Mouse (Mus musculus) embryonic facial prominence, embryonic 11.5 days (tissue): ENCODE data around the gene Setd6. TPM values are rescaled to one million over a fixed set of nuclear protein-coding genes. Genes with fewer than 3 reads are reported as not detected.

ENCODE experiments used
- ATAC-seq: fragments of 200-750 bp; cut with Nextera tagmentation; replicated peaks from 2 replicates; pipeline ENCODE4 v1.8.0; 2017; ENCODE audit warnings: low read depth; ENCODE audit not compliant: insufficient number of reproducible peaks, low FRiP score, low TSS enrichment
- DNase-seq: peaks from one replicate; pipeline ENCODE4 v3.0.0-alpha.2; 2015; ENCODE audit warnings: low spot score
- H3K27ac ChIP-seq: fragments of 300-500 bp; sonication (generic); replicated peaks from 2 replicates; pipeline ENCODE4 v1.5.1; 2014; ENCODE audit warnings: mild to moderate bottlenecking, low read depth, low read length, control low read depth
- H3K27me3 ChIP-seq: fragments of 300-500 bp; sonication (generic); 2 replicates; pipeline ENCODE4 v1.6.1; 2014; ENCODE audit warnings: mild to moderate bottlenecking, low read length, moderate library complexity, mixed read lengths; ENCODE audit not compliant: control insufficient read depth, insufficient read depth
- H3K36me3 ChIP-seq: fragments of 300-500 bp; sonication (generic); replicated peaks from 2 replicates; pipeline ENCODE4 v1.6.1; 2014; ENCODE audit warnings: low read depth, mild to moderate bottlenecking, low read length, moderate library complexity, mixed read lengths; ENCODE audit not compliant: control insufficient read depth, insufficient read depth
- H3K4me1 ChIP-seq: fragments of 300-500 bp; sonication (generic); 2 replicates; pipeline ENCODE4 v1.6.1; 2014; ENCODE audit warnings: low read length, mixed read lengths; ENCODE audit not compliant: control insufficient read depth, insufficient read depth
- H3K4me2 ChIP-seq: fragments of 300-500 bp; sonication (generic); 2 replicates; pipeline ENCODE4 v1.6.1; 2014; ENCODE audit warnings: low read depth, mild to moderate bottlenecking, control low read depth, low read length, moderate library complexity
- H3K4me3 ChIP-seq: fragments of 300-500 bp; sonication (generic); 2 replicates; pipeline ENCODE4 v1.5.1; 2014; ENCODE audit warnings: low read depth, low read length, control low read depth
- H3K9ac ChIP-seq: fragments of 300-500 bp; sonication (generic); replicated peaks from 2 replicates; pipeline ENCODE4 v1.6.1; 2014; ENCODE audit warnings: mild to moderate bottlenecking, control low read depth, low read length
- H3K9me3 ChIP-seq: fragments of 300-500 bp; sonication (generic); replicated peaks from 2 replicates; pipeline ENCODE4 v1.6.1; 2016; ENCODE audit warnings: mild to moderate bottlenecking, low read length, inconsistent platforms, mixed read lengths; ENCODE audit not compliant: control insufficient read depth
- WGBS: fragments of 180-500 bp; shearing (Covaris S2); extraction: QIAGEN DNeasy Blood & Tissue Kit; methylation state at CpG from one replicate; pipeline ENCODE4 v1.1.7; 2014; 5-methylcytosine and 5-hydroxymethylcytosine counted together
- polyA plus RNA-seq: library from polyadenylated mRNA; unstranded; fragments of >200 nt; fragmentation: Nextera tagmentation; extraction: Ambion mirVana; gene quantifications from 2 replicates; pipeline ENCODE4 v1.2.1, GENCODE M21; 2014

Setd6 gene
- polyA plus RNA-seq, 1 experiment from 2014 or later, result 21.0 TPM

DNA sequence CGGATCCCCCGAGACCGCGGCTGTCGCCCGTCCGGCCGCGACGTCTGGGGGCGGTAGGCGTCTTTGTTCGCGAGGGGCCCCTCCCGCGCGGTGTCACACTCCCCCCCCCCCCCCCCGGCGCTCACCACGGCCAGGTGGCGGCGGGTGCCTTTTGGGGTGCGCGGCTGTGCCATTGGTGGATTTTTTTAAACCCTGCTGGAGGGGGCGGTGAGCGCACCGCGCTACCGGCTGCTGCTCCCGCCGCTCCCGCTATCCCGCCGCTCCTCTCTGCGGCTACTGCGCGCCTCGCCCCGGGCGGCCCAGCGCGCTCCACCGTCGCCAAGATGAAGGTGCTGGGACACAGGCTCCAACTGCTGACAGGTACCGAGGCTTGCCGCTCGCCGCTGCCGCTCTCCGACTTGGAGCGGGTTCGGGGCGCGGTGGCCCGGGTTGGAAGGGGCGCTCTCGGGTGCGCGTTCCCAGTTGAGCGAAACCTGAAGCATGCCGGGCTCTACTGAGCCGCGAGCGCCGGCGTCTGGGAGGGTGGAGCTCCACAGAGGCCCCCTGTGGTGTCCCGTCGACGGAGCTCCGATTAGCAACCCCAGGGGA lies 37.6 kb upstream of the Setd6 start:
- Histone ChIP-seq H3K36me3 (no peaks in the 10 kb centered on the region), H3K4me2 (peak overlapping the region; percentile 94), H3K9me3 (no peaks in the 10 kb centered on the region), H3K4me1 (peaks cover 3% of the 10 kb centered on the region; the same call in 1 of the 2 replicates), H3K9ac (peak overlapping the region; percentile 53), H3K27me3 (peaks cover 31% of the 10 kb centered on the region), H3K4me3 (peak overlapping the region; percentile 52), H3K27ac (no peak overlapping the region)
- WGBS, result under 1% methylated on average over 60 of the region's 70 CpGs
- DNase-seq (peak; percentile 36), ATAC-seq (0 out of 2 replicates have a peak, but pooled peaks have one; percentile 30)

DNA sequence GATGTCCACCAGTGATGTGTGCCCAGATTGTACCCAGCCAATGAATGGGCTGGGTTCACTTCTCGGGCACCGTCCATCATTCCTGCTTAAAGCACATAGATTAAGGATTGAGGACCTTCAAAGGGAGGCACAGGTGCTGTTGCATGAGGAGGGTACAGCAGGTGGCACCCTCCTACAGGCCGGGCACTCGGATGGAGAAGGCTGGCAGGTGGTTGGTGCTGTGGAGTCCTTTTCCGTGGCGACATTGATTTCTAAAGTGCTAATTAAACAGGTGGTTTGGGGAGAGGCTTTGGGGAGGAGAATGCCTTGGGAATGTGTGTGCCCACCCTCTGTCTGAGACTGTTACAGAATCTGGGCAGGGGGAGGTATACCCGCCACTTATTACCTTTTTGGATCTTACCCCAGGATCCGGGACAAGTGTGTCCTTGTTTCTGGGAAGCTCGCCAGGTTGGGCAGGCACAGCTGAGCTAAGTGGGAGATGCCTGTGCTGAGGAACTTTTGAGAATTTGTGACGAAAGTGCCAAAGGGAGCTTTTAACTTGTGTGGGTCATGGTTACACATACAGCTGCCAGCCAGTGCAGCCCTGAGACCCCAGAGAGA lies 27.5 kb upstream of the Setd6 start:
- Histone ChIP-seq H3K9ac (no peak overlapping the region), H3K4me3 (no peak overlapping the region)
- WGBS, result 77% methylated on average over 10 of the region's 10 CpGs

GRCm38 (mm10) chr8:95690929-95691541 lies 24.6 kb upstream of the Setd6 start:
- Histone ChIP-seq H3K27me3 (no peaks in the 10 kb centered on the region; the same call in 1 of the 2 replicates), H3K4me2 (no peak overlapping the region), H3K27ac (no peak overlapping the region), H3K4me1 (no peaks in the 10 kb centered on the region), H3K9ac (no peak overlapping the region), H3K9me3 (no peaks in the 10 kb centered on the region), H3K36me3 (no peaks in the 10 kb centered on the region), H3K4me3 (no peak overlapping the region)
- DNase-seq (no peak), ATAC-seq (no peak)
- WGBS, result 83% methylated on average over 13 of the region's 13 CpGs

More for the DNA sequence above, 27.5 kb upstream of the Setd6 start:
- H3K27me3 ChIP-seq, result no peaks in the 10 kb centered on the region
- H3K9me3 ChIP-seq, result no peaks in the 10 kb centered on the region
- H3K4me2 ChIP-seq, result no peak overlapping the region
- H3K36me3 ChIP-seq, result no peaks in the 10 kb centered on the region
- no peaks in the 10 kb centered on the region for H3K4me1 ChIP-seq
- no peak overlapping the region for H3K27ac ChIP-seq
- DNase-seq (no peak), ATAC-seq (no peak)

- no peak overlapping the region for H3K4me2 ChIP-seq
Measured at GRCm38 (mm10) chr8:95694631-95695030, 21.1 kb upstream of the Setd6 start.

GRCm38 (mm10) chr8:95696661-95697060 lies 19.0 kb upstream of the Setd6 start:
- no peak overlapping the region for H3K4me2 ChIP-seq
- H3K27me3 ChIP-seq, result no peaks in the 10 kb centered on the region; the same call in none of the 2 replicates

More at GRCm38 (mm10) chr8:95694631-95695030, 21.1 kb upstream of the Setd6 start:
- no peak for ATAC-seq
- WGBS, result 8% methylated on average over 6 of the region's 6 CpGs
- DNase-seq, result no peak
- Histone ChIP-seq H3K4me1 (no peaks in the 10 kb centered on the region), H3K9me3 (no peaks in the 10 kb centered on the region), H3K27me3 (no peaks in the 10 kb centered on the region; the same call in none of the 2 replicates), H3K9ac (no peak overlapping the region), H3K36me3 (no peaks in the 10 kb centered on the region), H3K27ac (no peak overlapping the region), H3K4me3 (no peak overlapping the region)

GRCm38 (mm10) chr8:95697128-95697527 lies 18.6 kb upstream of the Setd6 start:
- no peak overlapping the region for H3K9ac ChIP-seq
- H3K27ac ChIP-seq, result no peak overlapping the region
- no peaks in the 10 kb centered on the region for H3K36me3 ChIP-seq
- H3K9me3 ChIP-seq, result no peaks in the 10 kb centered on the region
- H3K4me3 ChIP-seq, result no peak overlapping the region
- H3K4me1 ChIP-seq, result no peaks in the 10 kb centered on the region
- no peak overlapping the region for H3K4me2 ChIP-seq
- H3K27me3 ChIP-seq, result no peaks in the 10 kb centered on the region; the same call in none of the 2 replicates
- WGBS, result 2% methylated on average over 11 of the region's 11 CpGs
- ATAC-seq (peak; percentile 31; the same call in 1 of the 2 replicates), DNase-seq (peak; percentile 95)

More at GRCm38 (mm10) chr8:95696661-95697060, 19.0 kb upstream of the Setd6 start:
- Histone ChIP-seq H3K4me3 (no peak overlapping the region), H3K36me3 (no peaks in the 10 kb centered on the region), H3K27ac (no peak overlapping the region), H3K4me1 (no peaks in the 10 kb centered on the region), H3K9ac (no peak overlapping the region), H3K9me3 (no peaks in the 10 kb centered on the region)
- WGBS, result 44% methylated on average over 8 of the region's 8 CpGs
- ATAC-seq, result no peak
- no peak for DNase-seq

GRCm38 (mm10) chr8:95698179-95698578 lies 17.5 kb upstream of the Setd6 start:
- Histone ChIP-seq H3K36me3 (no peaks in the 10 kb centered on the region), H3K4me3 (no peak overlapping the region), H3K9me3 (no peaks in the 10 kb centered on the region), H3K4me1 (no peaks in the 10 kb centered on the region), H3K9ac (no peak overlapping the region), H3K4me2 (no peak overlapping the region), H3K27me3 (no peaks in the 10 kb centered on the region; the same call in none of the 2 replicates), H3K27ac (no peak overlapping the region)
- DNase-seq, result no peak
- WGBS, result 40% methylated on average over 6 of the region's 6 CpGs
- no peak for ATAC-seq

- H3K27ac ChIP-seq, result no peak overlapping the region
- H3K9ac ChIP-seq, result no peak overlapping the region
- no peak overlapping the region for H3K4me2 ChIP-seq
- DNase-seq, result no peak
- no peaks in the 10 kb centered on the region; the same call in none of the 2 replicates for H3K27me3 ChIP-seq
- no peaks in the 10 kb centered on the region for H3K9me3 ChIP-seq
- no peak for ATAC-seq
- no peaks in the 10 kb centered on the region for H3K36me3 ChIP-seq
- WGBS, result 70% methylated on average over 9 of the region's 9 CpGs
- H3K4me3 ChIP-seq, result no peak overlapping the region
- H3K4me1 ChIP-seq, result no peaks in the 10 kb centered on the region
Measured at GRCm38 (mm10) chr8:95700282-95700681, 15.4 kb upstream of the Setd6 start.
